Mouse (Mus musculus) midbrain, embryonic 12.5 days (tissue): ENCODE measurements around the gene Fry. TPM values are rescaled to one million over a fixed set of nuclear protein-coding genes. Genes with fewer than 3 reads are reported as not detected.

Source experiments
- ATAC-seq: fragments of 200-750 bp; cut with Nextera tagmentation; 2 replicates; pipeline ENCODE4 v1.8.0; 2017; ENCODE audit warnings: low read depth, moderate TSS enrichment, moderate library complexity; ENCODE audit not compliant: low FRiP score
- H3K27ac ChIP-seq: fragments of 300-500 bp; sonication (generic); replicated peaks from 2 replicates; pipeline ENCODE4 v1.5.1; 2016; ENCODE audit warnings: mild to moderate bottlenecking
- H3K27me3 ChIP-seq: fragments of 300-500 bp; sonication (generic); 2 replicates; pipeline ENCODE4 v1.6.1; 2016; ENCODE audit warnings: mild to moderate bottlenecking
- H3K36me3 ChIP-seq: fragments of 300-500 bp; sonication (generic); 2 replicates; pipeline ENCODE4 v1.6.1; 2016
- H3K4me1 ChIP-seq: fragments of 300-500 bp; sonication (generic); 2 replicates; pipeline ENCODE4 v1.6.1; 2016
- H3K4me2 ChIP-seq: fragments of 300-500 bp; sonication (generic); replicated peaks from 2 replicates; pipeline ENCODE4 v1.6.1; 2016; ENCODE audit warnings: mild to moderate bottlenecking, moderate library complexity
- H3K4me3 ChIP-seq: fragments of 300-500 bp; sonication (generic); 2 replicates; pipeline ENCODE4 v1.5.1; 2016; ENCODE audit warnings: mild to moderate bottlenecking
- H3K9ac ChIP-seq: fragments of 300-500 bp; sonication (generic); replicated peaks from 2 replicates; pipeline ENCODE4 v1.6.1; 2016; ENCODE audit warnings: mild to moderate bottlenecking, moderate library complexity
- H3K9me3 ChIP-seq: fragments of 300-500 bp; sonication (generic); 2 replicates; pipeline ENCODE4 v1.6.1; 2016; ENCODE audit warnings: mild to moderate bottlenecking
- WGBS: fragments of 180-500 bp; shearing (Covaris S2); methylation state at CpG from one replicate; pipeline ENCODE4 v1.1.7; 2016; 5-methylcytosine and 5-hydroxymethylcytosine counted together
- polyA plus RNA-seq: library from polyadenylated mRNA; unstranded; fragments of >200 nt; fragmentation: Nextera tagmentation; extraction: Ambion mirVana; gene quantifications from 2 replicates; pipeline ENCODE4 v1.2.1, GENCODE M21; 2016

Fry gene
- polyA plus RNA-seq, 1 experiment from 2014 or later: 18.2 TPM

DNA sequence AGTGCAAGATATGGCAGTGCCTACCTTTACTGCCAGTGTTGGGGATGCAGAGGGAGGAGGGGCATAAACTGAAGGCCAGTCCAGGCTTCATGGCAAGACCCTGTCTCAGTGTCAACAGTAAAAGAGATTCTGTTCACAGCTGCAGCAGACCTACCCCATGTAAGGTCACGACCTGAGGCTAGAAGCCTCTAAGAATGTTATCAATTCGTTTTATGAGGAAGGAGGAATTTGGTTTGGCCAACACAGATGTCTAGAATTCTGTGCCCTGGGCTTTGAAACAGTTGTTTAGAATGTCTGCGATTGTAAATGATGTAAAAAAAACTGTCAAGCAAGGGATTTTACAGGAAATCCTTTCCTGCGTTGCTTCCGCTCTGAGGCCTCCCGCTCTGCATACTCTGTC is 299.6 kb downstream of the Fry start:
- peaks cover 8% of the 10 kb centered on the region; the same call in 1 of the 2 replicates for H3K9me3 ChIP-seq
- H3K36me3 ChIP-seq: peaks cover 34% of the 10 kb centered on the region
- no peak for ATAC-seq
- no peaks in the 10 kb centered on the region for H3K27me3 ChIP-seq
- no peaks in the 10 kb centered on the region for H3K4me1 ChIP-seq
- H3K4me2 ChIP-seq: no peak overlapping the region
- H3K4me3 ChIP-seq: no peak overlapping the region
- no peak overlapping the region for H3K27ac ChIP-seq
- no peak overlapping the region for H3K9ac ChIP-seq
- WGBS: 76% methylated on average over 6 of the region's 6 CpGs

DNA sequence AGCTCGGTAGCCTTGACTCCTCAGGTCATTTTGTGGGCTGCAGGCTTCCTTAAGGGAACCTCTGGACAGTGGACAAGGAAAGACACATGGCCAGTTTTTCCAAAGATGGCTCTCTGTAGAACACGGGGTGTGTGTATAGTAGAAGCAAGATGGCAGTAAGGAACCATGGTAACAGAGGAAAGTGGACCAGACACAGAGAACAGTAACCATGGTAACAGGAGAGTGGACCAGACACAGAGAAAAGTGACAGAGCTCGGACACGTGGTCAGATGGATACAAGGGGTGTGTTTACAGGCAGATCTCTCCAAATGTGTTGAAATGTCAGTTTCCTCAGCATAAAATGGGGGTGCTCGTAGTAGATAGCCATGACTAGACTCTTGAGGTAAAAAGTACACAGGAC is 306.6 kb downstream of the Fry start:
- no peak overlapping the region for H3K4me2 ChIP-seq
- no peaks in the 10 kb centered on the region for H3K4me1 ChIP-seq
- H3K27ac ChIP-seq: no peak overlapping the region
- no peak overlapping the region for H3K9ac ChIP-seq
- no peaks in the 10 kb centered on the region for H3K27me3 ChIP-seq
- no peaks in the 10 kb centered on the region for H3K9me3 ChIP-seq
- H3K4me3 ChIP-seq: no peak overlapping the region
- WGBS: 76% methylated on average over 5 of the region's 5 CpGs
- no peak for ATAC-seq
- 0 out of 2 replicates have a peak, but pooled peaks cover 7% of the 10 kb centered on the region for H3K36me3 ChIP-seq

DNA sequence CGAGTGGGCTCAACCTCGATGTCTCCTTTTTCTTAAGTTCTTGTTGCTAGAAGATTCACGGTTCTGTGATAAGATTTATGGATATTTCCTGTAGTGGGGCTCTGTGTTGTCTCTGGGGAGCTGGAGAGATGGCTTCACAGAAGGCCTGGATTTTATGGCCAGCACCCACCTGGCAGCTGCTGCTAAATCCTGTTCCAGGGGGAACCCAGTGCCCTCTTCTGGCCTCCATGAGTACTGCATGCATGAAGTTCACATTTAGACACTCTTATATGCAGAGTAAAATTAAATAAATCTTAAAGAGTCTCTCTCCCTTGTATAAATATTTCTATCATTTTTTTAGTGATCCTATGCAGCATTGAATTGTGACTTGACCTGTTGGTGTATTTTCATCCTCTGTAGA is 308.1 kb downstream of the Fry start:
- no peak overlapping the region for H3K9ac ChIP-seq
- no peak for ATAC-seq
- H3K4me3 ChIP-seq: no peak overlapping the region
- H3K4me1 ChIP-seq: no peaks in the 10 kb centered on the region
- H3K36me3 ChIP-seq: 0 out of 2 replicates have a peak, but pooled peaks cover 7% of the 10 kb centered on the region
- no peak overlapping the region for H3K27ac ChIP-seq
- no peaks in the 10 kb centered on the region for H3K9me3 ChIP-seq
- no peaks in the 10 kb centered on the region for H3K27me3 ChIP-seq
- H3K4me2 ChIP-seq: no peak overlapping the region
- WGBS: 88% methylated on average over 3 of the region's 3 CpGs

DNA sequence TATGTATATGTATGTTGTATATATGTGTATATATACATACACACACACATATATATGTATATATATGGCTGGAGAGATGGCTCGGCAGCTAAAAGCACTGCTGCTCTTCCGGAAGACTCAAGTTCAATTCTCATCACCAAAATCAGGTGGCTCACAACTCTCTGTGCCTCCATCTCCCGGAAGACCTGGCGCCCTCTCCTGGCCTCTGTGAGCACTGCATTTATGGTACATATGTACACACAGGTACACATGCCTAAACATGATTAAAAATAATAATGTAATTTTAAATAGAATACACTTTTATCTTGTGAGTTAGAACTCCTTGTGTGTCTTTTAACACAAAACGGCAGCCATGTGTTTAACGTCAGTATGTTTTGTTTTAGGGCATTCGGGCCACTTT is 312.8 kb downstream of the Fry start:
- no peaks in the 10 kb centered on the region for H3K9me3 ChIP-seq
- no peaks in the 10 kb centered on the region for H3K27me3 ChIP-seq
- no peak overlapping the region for H3K27ac ChIP-seq
- no peak for ATAC-seq
- H3K4me3 ChIP-seq: no peak overlapping the region
- peaks cover 18% of the 10 kb centered on the region; the same call in 1 of the 2 replicates for H3K36me3 ChIP-seq
- H3K4me2 ChIP-seq: no peak overlapping the region
- H3K9ac ChIP-seq: no peak overlapping the region
- no peaks in the 10 kb centered on the region for H3K4me1 ChIP-seq
- WGBS: 97% methylated on average over 7 of the region's 7 CpGs

DNA sequence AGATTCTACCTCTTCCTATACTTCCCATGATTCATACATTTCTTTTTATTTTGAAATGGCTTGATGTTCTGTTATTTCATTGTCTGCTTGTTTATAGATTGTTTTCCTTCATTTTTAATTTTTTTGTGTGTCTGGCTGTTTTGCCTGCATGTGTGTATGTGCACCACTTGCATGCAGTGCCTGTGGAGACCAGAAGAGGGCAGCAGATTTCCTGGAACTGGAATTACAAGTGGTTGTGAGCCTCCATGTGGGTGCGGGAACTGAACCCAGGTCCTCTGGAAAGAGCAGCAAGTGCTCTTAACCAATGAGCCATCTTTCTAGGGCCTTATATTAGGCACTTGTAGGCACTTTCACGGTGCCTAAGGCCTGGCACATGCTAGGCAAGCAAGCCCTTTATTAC is 314.5 kb downstream of the Fry start:
- Histone ChIP-seq H3K9me3 (no peaks in the 10 kb centered on the region), H3K4me1 (no peaks in the 10 kb centered on the region; the same call in none of the 2 replicates), H3K9ac (no peak overlapping the region), H3K4me3 (no peak overlapping the region), H3K36me3 (peaks cover 15% of the 10 kb centered on the region; the same call in 1 of the 2 replicates), H3K27ac (no peak overlapping the region), H3K4me2 (no peak overlapping the region), H3K27me3 (no peaks in the 10 kb centered on the region)
- ATAC-seq: no peak
- WGBS: 86% methylated on average over 2 of the region's 2 CpGs

DNA sequence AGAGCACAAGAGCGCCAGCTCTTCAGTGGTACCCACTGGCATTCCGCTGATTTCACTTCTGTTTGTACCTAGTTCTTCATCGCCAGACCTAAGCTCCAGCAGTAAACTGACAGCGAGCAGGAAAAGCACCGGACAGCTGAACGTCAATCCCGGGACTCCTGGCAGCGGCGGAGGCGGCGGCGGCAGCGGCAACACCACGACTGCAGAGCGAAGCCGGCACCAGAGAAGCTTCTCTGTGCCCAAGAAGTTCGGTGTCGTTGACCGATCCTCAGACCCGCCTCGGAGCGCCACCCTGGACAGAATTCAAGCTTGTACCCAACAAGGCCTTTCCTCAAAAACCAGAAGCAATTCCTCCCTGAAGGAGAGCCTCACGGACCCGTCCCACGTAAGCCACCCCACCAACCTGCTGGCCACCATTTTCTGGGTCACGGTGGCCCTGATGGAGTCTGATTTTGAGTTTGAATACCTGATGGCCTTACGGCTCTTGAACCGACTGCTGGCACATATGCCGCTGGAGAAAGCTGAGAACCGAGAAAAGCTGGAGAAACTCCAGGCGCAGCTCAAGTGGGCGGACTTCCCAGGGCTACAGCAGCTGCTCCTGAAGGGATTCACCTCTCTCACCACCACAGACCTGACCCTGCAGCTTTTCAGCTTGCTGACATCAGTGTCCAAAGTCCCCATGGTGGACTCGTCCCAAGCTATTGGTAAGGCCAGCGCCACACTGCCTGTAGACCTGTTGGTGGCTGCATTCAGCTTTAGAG is 318.4 kb downstream of the Fry start:
- Histone ChIP-seq H3K36me3 (peaks cover 11% of the 10 kb centered on the region; the same call in 1 of the 2 replicates), H3K27me3 (no peaks in the 10 kb centered on the region), H3K4me3 (peak overlapping the region; percentile 31), H3K9ac (0 out of 2 replicates have a peak overlapping the region, but pooled peaks have one; percentile 3), H3K4me1 (no peaks in the 10 kb centered on the region; the same call in none of the 2 replicates), H3K9me3 (no peaks in the 10 kb centered on the region), H3K27ac (no peak overlapping the region), H3K4me2 (peak overlapping the region; percentile 55)
- WGBS: 22% methylated on average over 34 of the region's 34 CpGs
- ATAC-seq: no peak

DNA sequence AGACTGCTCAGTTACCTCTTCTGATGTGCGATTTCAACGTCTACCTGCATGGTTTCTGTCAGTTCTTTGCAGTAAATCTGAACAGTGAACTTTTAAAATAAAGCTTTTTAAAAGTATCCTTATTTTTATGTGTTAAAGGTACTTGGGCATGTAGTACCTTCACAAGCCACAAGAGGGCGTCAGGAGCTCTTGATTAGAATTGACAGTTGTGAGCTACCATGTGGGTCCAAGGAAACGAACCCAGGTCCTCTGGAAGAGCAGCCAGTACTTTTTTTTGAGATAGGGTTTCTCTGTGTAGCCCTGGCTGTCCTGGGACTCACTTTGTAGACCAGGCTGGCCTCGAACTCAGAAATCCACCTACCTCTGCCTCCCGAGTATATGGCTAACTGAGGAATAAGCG is 323.2 kb downstream of the Fry start:
- no peaks in the 10 kb centered on the region for H3K27me3 ChIP-seq
- H3K9me3 ChIP-seq: no peaks in the 10 kb centered on the region
- H3K4me1 ChIP-seq: no peaks in the 10 kb centered on the region; the same call in 1 of the 2 replicates
- no peaks in the 10 kb centered on the region for H3K36me3 ChIP-seq
- H3K9ac ChIP-seq: no peak overlapping the region
- no peak overlapping the region for H3K27ac ChIP-seq
- H3K4me2 ChIP-seq: no peak overlapping the region
- no peak for ATAC-seq
- no peak overlapping the region for H3K4me3 ChIP-seq
- 38% methylated on average over 7 of the region's 7 CpGs for WGBS

DNA sequence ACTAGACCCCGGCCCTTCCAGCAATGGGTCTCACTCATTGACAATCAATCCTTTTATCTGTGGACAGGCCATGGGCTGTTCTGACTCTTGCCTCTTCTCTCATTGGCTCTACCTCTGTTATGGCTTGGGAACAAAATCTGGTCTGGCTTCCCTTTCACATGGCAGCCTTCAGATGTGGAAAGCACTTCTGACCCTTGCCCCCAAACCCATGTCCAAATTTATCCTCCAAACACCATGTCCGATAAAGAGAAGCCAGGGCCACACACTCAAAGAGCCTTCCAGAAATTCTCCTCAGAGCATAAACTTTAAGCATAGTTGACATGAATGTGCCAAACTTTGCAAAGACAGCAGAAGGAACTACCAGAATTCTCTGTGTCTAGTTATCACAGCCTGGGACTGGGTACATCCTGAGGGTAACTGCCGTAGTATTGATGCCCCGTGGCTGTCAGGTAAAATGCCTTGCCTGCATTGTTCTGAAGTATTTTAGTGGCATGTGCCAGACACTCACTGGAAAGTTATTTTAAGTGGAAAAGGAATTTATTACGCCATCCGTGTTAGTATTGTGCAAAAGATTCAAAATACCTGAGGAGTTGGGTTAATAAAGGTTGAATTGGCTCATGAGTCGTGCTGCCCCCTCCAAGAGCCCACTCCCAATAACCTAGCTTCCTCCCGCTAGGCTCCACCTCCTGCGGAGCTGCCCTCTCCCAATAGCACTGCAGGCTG is 333.0 kb downstream of the Fry start:
- 80% methylated on average over 9 of the region's 9 CpGs for WGBS

DNA sequence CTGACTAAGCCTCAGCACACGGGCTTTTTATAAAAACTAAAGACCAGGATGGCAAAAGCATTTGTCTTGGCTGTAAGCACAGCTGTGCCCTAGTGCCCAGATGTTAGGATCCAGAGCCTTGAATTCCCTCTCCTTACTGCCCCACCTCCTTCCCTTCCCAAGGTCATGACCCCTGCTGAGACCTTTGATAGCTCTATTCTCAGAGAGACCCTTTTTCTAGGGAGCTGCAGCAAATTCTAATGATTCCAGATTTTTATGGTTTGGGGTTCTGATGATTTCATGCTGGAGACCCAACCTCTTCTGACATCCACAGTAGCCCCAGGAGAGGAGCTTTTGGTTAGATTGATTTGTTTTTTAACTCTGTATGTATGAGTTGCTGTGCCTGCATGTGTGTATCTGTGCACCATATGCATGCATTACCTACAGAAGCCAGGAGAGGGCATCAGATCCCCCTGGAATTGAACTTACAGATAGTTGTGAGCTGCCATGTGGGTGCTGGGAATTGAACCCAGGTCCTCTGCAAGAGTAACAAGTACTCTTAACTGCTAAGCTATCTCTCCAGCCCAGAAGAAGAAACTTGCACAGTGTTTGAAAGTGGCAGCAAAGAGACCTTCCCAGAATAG is 333.7 kb downstream of the Fry start:
- no peaks in the 10 kb centered on the region for H3K4me1 ChIP-seq
- 57% methylated on average over 1 of the region's 1 CpGs for WGBS

More for the DNA sequence above, 333.0 kb downstream of the Fry start:
- Histone ChIP-seq H3K4me3 (no peak overlapping the region), H3K9ac (no peak overlapping the region), H3K9me3 (peaks cover 6% of the 10 kb centered on the region; the same call in 1 of the 2 replicates), H3K27ac (no peak overlapping the region), H3K4me1 (no peaks in the 10 kb centered on the region), H3K27me3 (no peaks in the 10 kb centered on the region), H3K4me2 (no peak overlapping the region), H3K36me3 (peaks cover 48% of the 10 kb centered on the region)
- ATAC-seq: no peak

DNA sequence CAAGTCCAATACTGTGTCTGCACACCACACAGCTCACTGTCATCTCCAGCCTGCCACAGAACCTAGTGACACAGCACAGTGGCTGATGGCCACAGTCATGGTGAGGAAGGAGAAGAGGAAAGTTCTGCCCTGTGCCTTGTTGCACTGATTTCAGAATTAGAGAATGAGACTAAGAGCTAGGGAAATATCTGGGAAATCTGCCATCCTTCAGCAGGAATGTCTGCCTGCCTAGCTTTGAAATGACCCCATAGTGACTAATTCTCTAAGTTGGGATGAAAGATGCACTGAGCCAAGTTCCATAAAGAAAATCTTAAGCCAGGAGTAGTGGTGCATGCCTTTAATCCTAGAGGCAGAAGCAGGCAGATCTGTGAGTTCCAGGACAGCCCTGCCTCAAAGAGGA is 334.2 kb downstream of the Fry start:
- H3K36me3 ChIP-seq: peaks cover 48% of the 10 kb centered on the region
- H3K9ac ChIP-seq: no peak overlapping the region
- no peak for ATAC-seq
- H3K27me3 ChIP-seq: no peaks in the 10 kb centered on the region
- peaks cover 6% of the 10 kb centered on the region; the same call in 1 of the 2 replicates for H3K9me3 ChIP-seq
- no peak overlapping the region for H3K27ac ChIP-seq
- no peak overlapping the region for H3K4me2 ChIP-seq
- no peaks in the 10 kb centered on the region for H3K4me1 ChIP-seq
- no peak overlapping the region for H3K4me3 ChIP-seq

More for the DNA sequence above, 333.7 kb downstream of the Fry start:
- H3K4me3 ChIP-seq: no peak overlapping the region
- no peaks in the 10 kb centered on the region for H3K27me3 ChIP-seq
- no peak overlapping the region for H3K9ac ChIP-seq
- H3K4me2 ChIP-seq: no peak overlapping the region
- ATAC-seq: no peak
- H3K36me3 ChIP-seq: peaks cover 48% of the 10 kb centered on the region
- H3K27ac ChIP-seq: no peak overlapping the region
- peaks cover 6% of the 10 kb centered on the region; the same call in 1 of the 2 replicates for H3K9me3 ChIP-seq

DNA sequence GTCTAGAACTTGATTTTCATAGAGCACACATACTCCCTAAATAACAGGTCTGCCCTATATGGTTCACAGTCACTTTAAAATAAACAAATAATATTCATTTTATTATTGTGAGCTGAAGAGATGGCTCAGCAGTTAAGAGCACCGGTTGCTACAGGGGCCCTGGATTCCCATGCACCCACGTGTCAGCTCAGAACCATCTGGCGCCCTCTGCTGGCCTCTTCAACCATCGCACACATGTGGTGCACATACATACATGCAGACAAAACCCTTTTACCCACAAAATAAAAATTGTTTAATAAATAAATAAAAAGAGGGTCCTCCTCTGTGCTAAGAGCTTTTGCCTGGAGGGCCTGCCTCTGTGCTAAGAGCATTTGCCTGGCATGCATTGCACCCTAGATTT is 335.0 kb downstream of the Fry start:
- ATAC-seq: no peak
- peaks cover 6% of the 10 kb centered on the region; the same call in 1 of the 2 replicates for H3K9me3 ChIP-seq

More for the DNA sequence above, 335.0 kb downstream of the Fry start:
- no peak overlapping the region for H3K9ac ChIP-seq
- no peaks in the 10 kb centered on the region for H3K27me3 ChIP-seq
- H3K4me3 ChIP-seq: no peak overlapping the region
- no peaks in the 10 kb centered on the region for H3K4me1 ChIP-seq
- H3K27ac ChIP-seq: no peak overlapping the region
- 77% methylated on average over 4 of the region's 4 CpGs for WGBS
- no peak overlapping the region for H3K4me2 ChIP-seq
- peaks cover 48% of the 10 kb centered on the region for H3K36me3 ChIP-seq
